Mouse (Mus musculus): ENCODE data around the gene Zbtb20.

GRCm38 (mm10) chr16:43590704-43591493 lies 715.2 kb downstream of the Zbtb20 start:
- TF ChIP-seq CTCF (IDR thresholded peaks at IDR 0.05; ENCODE audit: control insufficient read depth, insufficient read depth, insufficient replicate concordance, low read depth, low read length), result no peak
- TF ChIP-seq POLR2A (IDR thresholded peaks at IDR 0.05; ENCODE audit: control insufficient read depth, low read depth, low read length), result no peak
